ENCODE assay signal across 7 mouse cellular contexts in the genomic region with DNA sequence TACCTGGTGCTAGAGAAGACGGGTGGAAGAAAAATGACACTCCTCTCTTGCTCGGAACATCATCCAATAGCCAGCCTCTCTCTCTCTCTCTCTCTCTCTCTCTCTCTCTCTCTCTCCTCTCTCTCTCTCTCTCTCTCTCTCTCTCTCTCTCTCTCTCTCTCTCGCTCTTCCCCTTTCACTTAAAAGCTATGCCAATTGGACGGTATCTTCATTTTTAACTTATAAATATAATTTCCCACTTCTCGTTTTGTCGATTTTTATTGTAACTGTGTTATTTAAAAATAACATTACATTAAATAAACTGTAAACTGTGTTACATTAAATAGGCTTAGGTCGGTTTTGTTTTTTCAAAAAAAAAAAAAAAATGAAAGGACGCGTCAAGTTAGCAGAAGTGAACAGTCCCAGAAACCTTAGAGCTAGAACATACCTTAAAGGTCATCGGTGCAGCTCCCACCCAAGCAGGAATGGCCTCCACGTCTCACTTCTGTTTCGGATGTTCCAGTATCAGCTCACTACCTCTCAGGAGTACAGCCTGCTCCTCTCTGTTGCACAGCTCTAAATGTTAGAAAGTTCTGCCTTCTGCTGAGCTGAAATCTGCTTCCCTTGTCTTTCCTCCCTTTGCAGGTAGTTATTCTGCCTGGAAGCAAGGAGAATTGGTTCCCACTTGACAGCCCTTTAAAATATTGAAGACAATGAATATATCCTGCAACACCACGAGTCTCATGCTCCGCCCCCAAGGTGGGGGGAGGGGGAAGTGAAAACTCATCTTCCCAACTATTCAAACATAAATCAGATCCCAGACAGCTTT. TPM values are rescaled to one million over a fixed set of nuclear protein-coding genes. Genes with fewer than 3 reads are reported as not detected.
A peak's percentile ranks its signal among the peaks of the same experiment; 100 is the strongest.
DNase-seq lines count a peak whose midpoint lies in the region; ATAC-seq and TF ChIP-seq lines count a peak whose summit lies in the region.

A gene (minus strand): TSS at position 682 of the 808 bp plus-strand sequence.

- ATAC-seq in Patski = peak; percentile 14
- peak; percentile 41; the same call in 1 of the 2 replicates for ATAC-seq in forebrain, embryonic 14.5 days

- peak within 1 kb of the TSS; percentile 94 for H3K9ac ChIP-seq in forebrain, embryonic 14.5 days (ENCODE audit: low read length)

- H3K9me3 ChIP-seq in forebrain, embryonic 14.5 days (replicated peaks; ENCODE audit: control insufficient read depth, low read length) = no peaks in the 10 kb centered on the region

- in situ Hi-C loops in Patski (cut with MboI; ENCODE audit: low pct_unique_long_range_greater_than_20kb) = no loop called here

- CTCF ChIA-PET in Patski (lab: Charles Lee) = interaction anchor here (0.9 kb wide), 1 partner anchor 13 kb away, joined by 4 read pairs; no protein-coding TSS in a partner anchor

- TF ChIP-seq POLR2A in spleen, adult 2 months (IDR thresholded peaks at IDR 0.05; ENCODE audit: low read depth, low read length) = no peak

- 1% methylated on average over 13 of the region's 14 CpGs for WGBS in forebrain, embryonic 14.5 days
- WGBS in spleen, adult 2 months = 1% methylated on average over 14 of the region's 14 CpGs

- POLR2A ChIA-PET in Patski (lab: Charles Lee) = interaction anchor here (0.7 to 2.5 kb wide), 5 partner anchors 13 to 1850 kb away, joined by 3 to 17 read pairs (median 3); a partner anchor contains a TSS

- H3K27me3 ChIP-seq in Patski = no peaks in the 10 kb centered on the region
- no peaks in the 10 kb centered on the region for H3K27me3 ChIP-seq in forebrain, embryonic 14.5 days (replicated peaks; ENCODE audit: control insufficient read depth, insufficient read depth, low read length)
- no peaks in the 10 kb centered on the region for H3K27me3 ChIP-seq in spleen, adult 2 months (ENCODE audit: control insufficient read depth, insufficient read depth, low read length)

- peak within 1 kb of the TSS; percentile 68 for H3K4me2 ChIP-seq in forebrain, embryonic 14.5 days (ENCODE audit: low read length)

- no peaks in the 10 kb centered on the region for H3K36me3 ChIP-seq in forebrain, embryonic 14.5 days (ENCODE audit: control insufficient read depth, insufficient read depth, low read length)
- no peaks in the 10 kb centered on the region for H3K36me3 ChIP-seq in spleen, adult 2 months (ENCODE audit: control insufficient read depth, insufficient read depth, low read length)

- H3K4me1 ChIP-seq in forebrain, embryonic 14.5 days (ENCODE audit: control insufficient read depth, insufficient read depth, low read length) = peaks cover 8% of the 10 kb centered on the region
- H3K4me1 ChIP-seq in spleen, adult 2 months (ENCODE audit: control insufficient read depth, insufficient read depth, insufficient read length) = peaks cover 2% of the 10 kb centered on the region

- DNase-seq in Patski (ENCODE audit: low read depth, low spot score) = no peak
- DNase-seq in cerebellum, adult 11-12 months = peak; percentile 41
- peak; percentile 65 for DNase-seq in forebrain, embryonic 14.5 days (ENCODE audit: low spot score)
- DNase-seq in heart, postnatal 4 days = peak; percentile 24
- DNase-seq in layer of hippocampus, adult 8-10 months (ENCODE audit: low spot score in 2 of 2) = no peak
- peak; percentile 43 for DNase-seq in lung, postnatal 10 days
- peak in 1 of 2 experiments; percentile 11 for DNase-seq in spleen, adult 2 months (ENCODE audit: low read depth in 1 of 2, low spot score in 2 of 2)

- TF ChIP-seq CTCF in Patski (IDR thresholded peaks at IDR 0.05) = no peak
- no peak for TF ChIP-seq CTCF in spleen, adult 2 months (IDR thresholded peaks at IDR 0.05; ENCODE audit: extremely low read depth, insufficient read depth, insufficient read length, insufficient replicate concordance)

- peak within 1 kb of the TSS; percentile 94 for H3K27ac ChIP-seq in forebrain, embryonic 14.5 days (ENCODE audit: low read depth, low read length)
- H3K27ac ChIP-seq in spleen, adult 2 months (ENCODE audit: insufficient read depth, low read length) = peak within 1 kb of the TSS; percentile 95

- peak within 1 kb of the TSS; percentile 90 for H3K4me3 ChIP-seq in forebrain, embryonic 14.5 days (ENCODE audit: low read depth, low read length)
- peak within 1 kb of the TSS; percentile 100 for H3K4me3 ChIP-seq in spleen, adult 2 months (ENCODE audit: extremely low read depth, insufficient read depth, insufficient read length)

RNA-seq across cellular contexts. Expression of the gene that starts here (rescaled TPM):
- polyA plus RNA-seq in Patski (2021) = 54.8 TPM
- polyA plus RNA-seq in forebrain, embryonic 14.5 days (2014; fragmentation: Nextera tagmentation; extraction: Ambion mirVana) = 100 and 105 TPM in 2 replicates
- total RNA-seq in heart, postnatal 4 days (2021) = 10 to 100 TPM; 53.5 to 59.8 TPM
- 100 to 1,000 TPM in 2 of 4 experiments, 10 to 100 TPM in 2; 84.9 to 115 (median 99.1) TPM for total RNA-seq in layer of hippocampus, adult 8-10 months (2022)
- 13.1 and 15.3 TPM in 2 replicates for polyA plus RNA-seq in spleen, adult 2 months (2012; rRNA removed)

Comparison
In these comparisons a context has a peak if more than half of its experiments do, and no peak if none do; other contexts are left out.
1. DNase-seq: peak in cerebellum, adult 11-12 months (single experiment), forebrain, embryonic 14.5 days (single experiment), heart, postnatal 4 days (single experiment) and lung, postnatal 10 days (single experiment); none in Patski (single experiment) and layer of hippocampus, adult 8-10 months (0 of 2).